Mouse (Mus musculus) lung, postnatal 0 days (tissue): ENCODE measurements around the gene Mt4.

Source experiments
- CTCF ChIP-seq: IDR thresholded peaks from 2 replicates; pipeline ENCODE4 v1.5.1; 2016; ENCODE audit warnings: antibody characterized with exemption, mild to moderate bottlenecking
- EP300 ChIP-seq: IDR thresholded peaks from 2 replicates; pipeline ENCODE4 v1.6.1; 2016; ENCODE audit warnings: antibody characterized with exemption, mild to moderate bottlenecking, control low read depth

DNA sequence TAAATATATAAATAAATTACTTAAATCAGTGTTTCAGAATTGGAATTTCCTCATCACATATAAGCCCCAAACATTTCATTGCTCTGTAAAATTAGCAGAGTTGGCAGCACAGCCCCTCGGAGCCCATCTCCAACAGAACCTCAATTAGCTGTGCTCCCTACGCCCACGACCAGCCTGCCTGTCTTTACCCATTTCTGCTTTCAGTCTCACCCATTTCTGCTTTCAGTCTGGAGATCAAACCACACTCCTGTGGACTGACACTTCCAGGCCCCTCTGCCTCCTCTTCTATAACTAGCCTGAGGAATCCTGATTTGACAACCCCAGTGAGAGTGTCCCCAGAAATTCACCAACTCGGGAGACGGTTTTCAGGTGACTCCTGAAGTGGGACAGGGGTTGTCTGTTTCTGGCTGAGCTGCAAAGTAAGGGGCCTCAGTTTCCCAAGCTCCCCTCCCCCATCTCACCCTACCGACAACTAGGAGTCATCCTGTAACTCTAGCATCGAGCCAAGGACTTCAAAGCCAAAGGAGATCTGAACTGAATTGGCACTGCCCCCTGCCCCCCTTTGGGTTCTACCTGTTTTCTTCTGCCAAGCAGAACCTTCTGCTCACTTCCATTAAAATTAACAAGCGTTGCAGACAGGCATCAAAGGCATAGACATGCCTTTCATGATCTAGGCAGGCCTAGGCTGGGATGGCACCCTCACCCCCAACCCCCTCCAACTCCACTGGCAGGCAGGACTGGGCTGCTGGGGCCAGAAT lies 14.1 kb upstream of the Mt4 start:
- TF ChIP-seq EP300 (no peak), CTCF (no peak)
